Mouse (Mus musculus) lung, postnatal 25 days (tissue): ENCODE results near the gene Aox3.

Source experiments
- DNase-seq: peaks from one replicate; pipeline ENCODE4 v3.0.0; 2022; ENCODE audit warnings: low spot score

Gene Aox3

DNA sequence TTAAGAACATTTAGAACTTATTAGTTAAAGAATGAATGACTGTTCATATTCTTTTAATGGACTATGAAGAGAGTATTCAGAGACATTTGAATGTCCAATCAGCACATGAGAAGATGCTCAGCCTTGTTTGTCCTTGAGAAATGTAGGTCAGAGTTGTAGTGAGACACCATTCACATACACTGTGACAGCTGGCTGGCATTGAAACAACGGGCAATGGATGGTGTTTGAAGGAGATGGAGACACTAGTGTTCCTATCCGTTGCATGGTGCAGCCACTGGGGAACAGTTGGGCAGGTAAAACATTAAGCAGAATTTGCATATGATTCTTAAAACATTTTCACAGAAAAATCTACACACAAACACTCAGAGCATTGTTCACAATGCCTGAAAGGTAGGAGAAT, 5.9 kb upstream of the Aox3 start:
- DNase-seq, result no peak

DNA sequence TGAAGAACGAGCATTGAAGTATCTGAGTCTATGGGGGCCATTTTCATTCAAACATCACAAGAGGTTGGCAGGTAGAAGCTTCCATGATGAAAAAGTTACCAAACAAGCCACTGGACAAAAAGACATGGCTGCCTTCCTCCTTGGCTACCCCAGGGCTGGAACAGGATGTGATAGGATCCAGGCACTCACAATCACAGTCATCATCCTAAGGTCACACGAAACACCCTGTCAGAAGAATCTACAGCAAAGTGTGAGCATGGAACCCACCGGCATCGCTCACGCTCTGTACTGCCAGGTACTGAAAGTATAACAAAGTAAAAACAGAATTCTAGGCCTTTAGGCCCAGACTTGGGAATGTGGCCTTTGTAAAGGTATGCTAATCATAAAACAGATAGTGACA, 2.7 kb upstream of the Aox3 start:
- no peak for DNase-seq

DNA sequence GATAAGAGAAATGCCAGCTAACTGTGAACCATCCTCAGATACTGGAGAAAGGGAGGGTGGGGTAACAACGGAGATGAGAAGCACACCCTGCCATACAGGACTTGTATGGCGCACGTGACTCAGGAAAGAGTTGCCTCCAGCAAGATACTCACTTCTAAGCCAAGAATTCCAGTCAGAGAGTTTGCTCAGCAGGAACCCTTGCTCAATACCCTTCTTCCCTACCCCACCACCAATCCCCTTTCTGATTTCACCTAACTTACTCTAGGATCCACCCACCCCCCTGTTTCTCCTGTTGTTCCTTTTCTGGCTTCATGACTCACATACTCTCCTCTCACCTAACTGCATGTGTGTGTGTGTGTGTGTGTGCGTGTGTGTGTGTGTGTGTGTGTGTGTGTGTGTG, 1.6 kb upstream of the Aox3 start:
- DNase-seq, result peak; percentile 19

- no peak for DNase-seq
These were observed 511 bp downstream of the Aox3 start for GRCm38 (mm10) chr1:58113441-58113840.

DNA sequence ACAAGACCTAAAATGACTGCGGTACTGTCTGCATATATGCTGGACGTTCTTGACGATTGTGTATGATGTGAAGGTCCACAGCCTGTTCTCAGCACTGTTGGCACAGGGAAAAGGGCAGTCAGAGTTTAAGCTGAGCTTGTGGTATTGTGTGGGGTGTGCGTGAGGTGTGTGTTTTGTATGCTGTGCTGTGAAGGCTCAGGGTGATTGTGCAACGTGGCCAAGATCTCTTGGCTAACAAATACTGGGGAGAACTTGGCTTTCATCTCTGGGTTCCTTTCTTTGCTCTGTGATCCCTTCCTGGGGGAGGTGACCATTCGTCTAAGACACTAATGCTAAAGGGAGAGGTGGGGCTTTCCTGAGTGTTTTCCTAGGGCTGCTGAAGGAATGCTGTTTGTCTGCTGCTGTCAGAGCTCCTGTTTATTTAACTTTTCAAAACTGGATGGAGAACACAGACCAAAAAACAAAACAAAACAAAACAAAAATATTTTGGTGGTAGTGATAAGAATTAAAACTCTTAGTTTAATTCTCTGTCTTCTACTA, 1.2 kb downstream of the Aox3 start:
- peak; percentile 26 for DNase-seq

- DNase-seq, result no peak
These were observed 1.9 kb downstream of the Aox3 start for GRCm38 (mm10) chr1:58114666-58115375.

DNA sequence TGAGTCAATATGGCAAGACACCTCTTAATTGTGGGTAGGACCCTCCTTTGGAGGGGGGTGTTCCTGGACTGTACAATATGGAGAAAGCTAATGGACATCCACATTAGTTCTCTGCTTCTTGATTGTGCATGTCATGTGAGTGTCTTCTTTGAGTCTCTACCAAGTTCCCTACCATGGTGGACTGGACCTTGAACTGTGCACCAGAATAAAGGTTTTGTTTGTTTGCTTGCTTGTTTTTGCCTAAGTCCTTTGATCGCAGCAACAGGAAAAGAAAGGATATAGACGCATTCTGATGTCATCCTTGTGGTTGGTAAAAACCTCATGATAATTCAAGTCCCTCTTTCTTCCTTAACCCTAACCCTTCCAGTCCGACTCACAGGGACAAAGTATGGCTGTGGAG, 5.3 kb downstream of the Aox3 start:
- no peak for DNase-seq

GRCm38 (mm10) chr1:58124901-58125300, 12.0 kb downstream of the Aox3 start:
- no peak for DNase-seq

- DNase-seq, result no peak
These were observed 25.0 kb downstream of the Aox3 start for GRCm38 (mm10) chr1:58137891-58138290.

DNA sequence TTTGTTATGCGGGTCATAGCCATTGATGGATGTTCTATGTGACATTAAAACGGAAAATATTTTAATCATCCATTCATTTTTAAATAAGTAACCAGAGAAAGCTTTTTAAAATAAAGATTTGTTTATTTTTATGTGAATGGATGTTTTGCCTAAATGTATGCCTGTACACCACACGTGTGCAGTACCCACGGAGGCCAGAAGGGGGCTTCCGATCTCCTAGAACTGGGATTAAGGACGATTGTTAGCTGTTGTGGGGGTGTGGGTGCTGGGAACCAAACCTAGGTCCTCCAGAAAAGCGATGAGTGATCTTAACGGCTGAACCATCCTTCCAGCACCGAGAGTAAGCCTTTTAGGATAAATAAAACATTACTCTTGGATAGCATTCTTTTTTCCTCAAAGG, 26.1 kb downstream of the Aox3 start:
- DNase-seq, result no peak

GRCm38 (mm10) chr1:58140607-58141006, 27.7 kb downstream of the Aox3 start:
- no peak for DNase-seq

DNA sequence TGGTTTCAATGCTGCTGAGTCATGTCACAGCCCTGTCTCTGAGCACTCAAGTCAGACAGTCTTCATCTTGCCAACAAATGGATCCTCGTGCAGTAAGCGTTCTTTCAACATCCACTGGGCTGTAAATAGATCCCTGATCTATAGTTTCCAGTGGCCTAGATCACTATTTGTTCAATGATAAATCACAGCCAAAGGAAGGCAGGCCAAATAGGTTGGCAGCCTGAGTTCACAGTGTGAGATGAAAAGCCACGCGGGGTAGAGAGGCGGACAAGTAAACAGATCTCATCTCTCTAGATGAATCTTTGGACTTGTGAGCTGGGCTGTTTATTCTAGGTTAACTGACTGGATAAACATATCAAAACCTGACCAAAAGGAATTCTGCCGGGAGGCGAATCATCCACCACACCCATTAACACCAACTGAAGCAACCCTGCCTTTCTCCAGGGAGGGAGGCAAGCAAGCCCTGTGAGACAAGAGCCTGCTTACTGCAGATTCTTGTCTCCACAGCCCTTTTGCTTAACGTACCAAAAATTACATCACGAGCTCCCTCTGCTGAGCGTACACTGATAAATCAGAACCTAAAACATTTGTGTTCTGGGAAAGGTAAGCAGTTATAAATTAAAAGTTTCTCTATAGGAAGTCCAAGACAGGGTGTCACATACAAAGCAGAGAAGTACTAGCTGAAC, 31.6 kb downstream of the Aox3 start:
- DNase-seq, result no peak

DNA sequence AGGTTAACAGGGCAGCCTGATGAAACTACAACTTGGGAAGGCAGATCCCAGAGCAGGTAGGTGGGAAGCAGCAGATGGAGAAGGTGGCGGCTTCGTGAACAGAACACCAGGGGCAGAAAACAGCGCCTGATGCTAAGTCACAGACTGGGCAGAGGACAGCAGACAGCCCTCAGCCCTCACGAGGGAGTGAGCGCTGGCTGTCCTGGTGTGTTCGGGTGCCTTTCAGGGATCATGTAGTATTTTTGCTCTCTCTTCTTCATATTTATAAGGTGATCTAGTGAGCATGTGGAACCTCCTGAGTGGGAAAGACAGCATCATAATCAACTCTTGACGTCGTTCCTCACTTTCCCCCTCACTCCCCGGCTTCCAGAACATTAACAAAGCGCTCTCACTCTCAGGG, 33.1 kb downstream of the Aox3 start:
- no peak for DNase-seq

DNA sequence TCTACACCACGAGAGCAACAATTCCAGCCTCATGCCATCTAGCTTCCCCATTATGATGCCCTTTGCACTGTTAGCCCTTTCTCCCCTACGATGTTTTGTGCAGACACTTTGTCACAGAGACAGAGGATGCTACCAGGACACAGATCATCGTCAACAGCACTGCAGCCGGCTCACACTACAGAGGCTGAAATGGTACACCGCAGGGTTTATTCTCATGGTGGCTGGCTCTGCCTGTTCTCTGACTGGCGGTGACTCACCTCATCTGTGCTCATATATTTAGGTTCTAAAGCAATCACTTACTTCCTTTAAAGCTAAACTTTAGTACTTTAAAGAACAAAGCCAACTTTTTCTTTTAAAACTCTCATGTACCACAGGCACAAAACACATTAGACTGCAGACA, 34.8 kb downstream of the Aox3 start:
- DNase-seq, result no peak

GRCm38 (mm10) chr1:58152247-58152646, 39.3 kb downstream of the Aox3 start:
- DNase-seq, result no peak

DNA sequence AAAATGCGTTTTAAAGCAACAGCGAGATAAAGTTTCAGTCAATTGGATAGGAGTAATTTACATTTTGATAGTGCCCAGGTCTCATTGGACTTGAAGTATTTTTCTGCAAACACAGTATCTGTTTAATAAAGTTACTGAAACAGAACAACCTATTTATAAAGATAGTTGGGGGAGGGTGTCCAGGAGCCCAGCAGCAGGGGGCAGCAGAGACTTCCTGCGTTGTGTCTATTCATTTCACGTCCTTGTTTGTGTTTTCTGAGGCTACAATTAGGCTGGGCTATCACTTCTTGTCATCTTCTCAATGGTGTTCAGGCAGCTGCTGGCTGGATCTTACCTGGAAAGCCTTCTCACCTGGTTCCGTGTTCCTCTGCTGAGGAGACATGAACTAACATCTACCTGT, 43.8 kb downstream of the Aox3 start:
- peak; percentile 26 for DNase-seq

DNA sequence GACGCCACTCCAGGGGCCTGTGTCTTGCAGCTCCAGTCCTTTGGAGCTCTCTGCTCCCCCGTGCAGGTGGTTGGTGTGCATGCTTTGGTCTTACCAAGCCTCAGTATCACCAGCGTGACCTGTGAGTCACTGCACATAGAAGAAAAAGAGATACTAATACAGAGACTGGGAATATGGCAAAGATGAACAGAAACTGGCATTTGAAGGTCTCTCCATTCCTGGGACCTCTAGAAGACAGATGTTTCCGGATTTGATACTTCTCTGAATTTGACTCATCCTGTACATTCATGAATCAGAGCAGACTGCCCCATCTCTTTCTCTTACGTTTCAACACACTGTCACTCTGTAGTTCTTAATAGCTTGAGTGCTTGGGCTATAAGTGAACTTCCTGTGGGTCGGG, 57.0 kb downstream of the Aox3 start:
- no peak for DNase-seq

DNA sequence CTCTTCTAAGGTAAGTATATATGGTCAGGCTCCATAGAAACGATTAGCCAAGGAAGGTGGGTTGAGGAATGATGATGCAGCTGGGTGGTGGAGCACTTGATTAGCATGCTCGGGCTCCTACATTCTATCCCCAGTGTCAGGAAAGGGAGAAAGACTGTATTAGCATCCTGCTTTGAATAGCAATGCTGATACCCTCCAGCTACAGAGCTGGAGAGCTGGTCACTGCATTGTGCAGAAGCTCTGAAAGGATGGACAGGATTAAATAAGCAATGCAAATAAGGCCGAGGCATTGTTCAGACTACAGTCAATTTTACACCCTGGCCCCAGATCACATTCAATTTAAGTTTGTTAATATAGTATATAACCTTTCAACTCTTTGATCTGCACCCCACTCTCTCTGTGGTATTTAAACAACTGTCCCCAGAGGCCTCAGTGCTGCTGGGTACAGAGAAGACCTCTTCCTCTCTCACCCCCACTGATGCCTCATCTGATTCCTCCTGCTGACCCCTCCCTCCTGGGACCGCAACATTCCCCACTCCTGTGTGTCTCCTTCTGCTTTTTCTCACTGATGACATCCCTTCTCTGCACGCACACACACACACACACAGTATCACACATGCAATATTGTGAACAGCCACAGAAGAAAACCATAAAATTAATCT, 75.7 kb downstream of the Aox3 start:
- DNase-seq, result no peak

DNA sequence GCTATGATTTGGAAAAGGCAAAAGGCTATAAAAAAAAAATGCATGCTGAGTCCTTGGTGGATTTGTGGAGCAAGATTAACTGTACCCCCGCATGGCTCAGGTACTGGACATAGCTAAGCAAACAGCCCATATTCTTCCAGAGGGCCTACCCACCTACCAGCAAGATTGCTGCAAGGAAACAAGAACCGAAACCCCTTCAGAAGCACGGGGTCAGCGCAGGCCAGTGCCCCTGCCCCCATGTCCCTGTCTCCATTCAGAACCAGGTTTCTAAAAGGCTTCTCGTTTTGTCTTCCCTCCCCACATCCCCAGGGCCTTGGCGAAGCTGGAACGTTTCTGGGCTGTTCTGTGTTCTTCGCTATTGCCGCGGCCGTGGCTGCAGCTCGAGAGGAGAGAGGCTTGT, 81.4 kb downstream of the Aox3 start:
- DNase-seq, result no peak

DNA sequence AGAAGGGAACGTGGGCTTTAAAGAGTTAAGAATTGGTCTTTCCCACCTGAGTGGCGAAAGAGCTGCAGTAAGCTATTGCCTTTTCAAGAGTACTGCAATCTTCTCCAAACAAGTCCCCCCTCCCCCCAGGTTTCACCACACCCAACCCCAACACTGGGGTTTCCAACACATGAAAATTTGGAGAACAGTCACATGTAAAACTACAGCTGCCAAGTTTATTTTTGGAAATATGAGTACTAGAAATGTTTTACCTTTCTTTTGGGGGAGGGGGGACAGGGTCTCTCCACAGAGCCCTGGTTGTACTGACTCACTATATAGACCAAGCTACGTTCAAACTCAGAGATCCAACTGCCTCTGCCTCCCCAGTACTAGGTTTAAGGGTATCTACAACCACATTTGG, 82.1 kb downstream of the Aox3 start:
- DNase-seq, result no peak

DNA sequence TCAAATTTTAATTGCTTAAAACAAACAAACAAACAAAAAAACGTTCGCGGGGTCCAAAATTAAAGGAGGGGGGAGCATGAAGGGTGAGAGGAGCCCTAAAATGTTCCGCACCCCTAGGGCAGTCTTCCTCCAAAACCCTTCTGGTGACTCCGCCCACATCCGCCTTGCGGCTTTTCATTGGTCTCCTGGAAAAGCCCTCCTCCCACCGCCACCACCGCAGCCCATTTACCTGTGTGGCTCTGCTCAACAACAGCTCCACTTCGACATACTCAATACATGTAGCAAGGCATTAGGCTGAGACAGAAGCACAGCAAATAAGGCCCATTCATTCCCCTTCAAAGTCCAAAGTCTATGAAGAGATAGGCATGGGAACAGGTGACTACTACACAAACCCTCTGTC, 82.6 kb downstream of the Aox3 start:
- DNase-seq, result peak; percentile 7

DNA sequence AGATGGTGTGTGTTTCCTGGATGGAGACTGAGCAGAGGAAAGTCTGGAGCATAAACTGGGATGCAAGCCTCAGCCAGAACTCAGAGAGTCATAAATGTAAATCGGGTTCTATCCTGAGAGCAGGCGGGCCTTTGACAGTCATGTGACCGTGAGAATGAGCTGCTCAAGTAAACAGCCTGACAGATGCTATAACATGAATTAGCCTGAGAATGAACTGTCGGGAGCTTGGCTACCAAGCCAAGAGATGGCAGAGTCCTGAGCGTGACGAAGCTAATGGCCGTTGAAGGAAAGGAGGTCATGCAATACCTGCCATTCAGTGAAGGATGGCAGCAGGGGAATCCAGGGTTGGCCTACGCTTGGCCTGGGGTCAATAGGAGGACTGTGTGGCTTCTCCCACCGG, 84.1 kb downstream of the Aox3 start:
- no peak for DNase-seq

GRCm38 (mm10) chr1:58198386-58198785, 85.5 kb downstream of the Aox3 start:
- DNase-seq, result no peak
